ENCODE assay signal across 16 mouse cellular contexts in the genomic region with DNA sequence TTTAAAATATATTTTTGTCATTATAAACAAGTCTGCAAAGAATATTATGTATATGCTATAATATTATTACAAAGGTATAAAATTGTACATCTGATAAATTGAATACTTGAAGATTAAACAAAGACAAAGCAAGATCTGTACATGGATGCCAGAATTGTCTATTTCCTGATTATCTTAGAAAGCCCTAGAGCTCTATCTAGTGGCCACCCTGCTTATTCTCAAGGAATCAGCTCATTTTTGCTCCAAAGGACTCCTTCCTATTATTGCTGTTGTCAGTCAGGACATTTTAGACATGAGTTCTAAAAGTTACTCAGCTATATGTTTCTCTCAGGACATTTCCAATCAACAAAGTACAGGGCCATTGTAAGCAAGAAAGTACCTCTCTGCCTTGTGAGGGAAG.
DNase-seq lines count a peak whose midpoint lies in the region; ATAC-seq and TF ChIP-seq lines count a peak whose summit lies in the region.
"Had no signal": no experiment of that assay in that cellular context is flagged by ENCODE, and none has a peak within 500 bp of the region (broad histone marks: within the 10 kb centered on the region; RNA-seq: fewer than 3 reads in every experiment).

No protein-coding gene starts in this region.

- H3K9me3 ChIP-seq in hindbrain, embryonic 14.5 days (ENCODE audit: control insufficient read depth, low read length): no peaks in the 10 kb centered on the region
- H3K9me3 ChIP-seq in hindbrain, embryonic 11.5 days (ENCODE audit: control insufficient read depth, low read length): no peaks in the 10 kb centered on the region
- H3K9me3 ChIP-seq in liver, postnatal 0 days (ENCODE audit: low read length): no peaks in the 10 kb centered on the region
- no peaks in the 10 kb centered on the region for H3K9me3 ChIP-seq in MEL (replicated peaks; ENCODE audit: insufficient read depth, low read length)
- H3K9me3 ChIP-seq: heart, embryonic 15.5 days; hindbrain, embryonic 12.5 days; neural tube, embryonic 15.5 days had no signal

- no peak for TF ChIP-seq EP300 in liver, postnatal 0 days (IDR thresholded peaks at IDR 0.05; ENCODE audit: low read depth)
- TF ChIP-seq EP300 in MEL (IDR thresholded peaks at IDR 0.05; ENCODE audit: low read depth in 1 of 2, low read length in 2 of 2): no peak

- H3K27me3 ChIP-seq in hindbrain, embryonic 14.5 days (ENCODE audit: control insufficient read depth, insufficient read depth, low read length): no peaks in the 10 kb centered on the region
- no peaks in the 10 kb centered on the region for H3K27me3 ChIP-seq in hindbrain, embryonic 11.5 days (ENCODE audit: control insufficient read depth, insufficient read depth, low read length)
- H3K27me3 ChIP-seq in liver, postnatal 0 days (ENCODE audit: insufficient read depth, low read length): no peaks in the 10 kb centered on the region
- H3K27me3 ChIP-seq in MEL (ENCODE audit: control insufficient read depth in 1 of 2, insufficient read depth in 2 of 2, low read length in 2 of 2): no peaks in the 10 kb centered on the region
- H3K27me3 ChIP-seq in thymus, adult 2 months (ENCODE audit: control insufficient read depth, insufficient read depth, low read length): no peaks in the 10 kb centered on the region
- H3K27me3 ChIP-seq: heart, embryonic 15.5 days; hindbrain, embryonic 12.5 days; neural tube, embryonic 15.5 days had no signal

- peak; percentile 42 for TF ChIP-seq RAD21 in MEL (IDR thresholded peaks at IDR 0.05; ENCODE audit: low read depth, low read length)

- H3K4me3 ChIP-seq in hindbrain, embryonic 14.5 days (replicated peaks; ENCODE audit: low read length): no peak overlapping the region
- H3K4me3 ChIP-seq in hindbrain, embryonic 11.5 days (ENCODE audit: low read depth, low read length): no peak overlapping the region
- H3K4me3 ChIP-seq in liver, postnatal 0 days (ENCODE audit: low read depth, low read length): no peak overlapping the region
- H3K4me3 ChIP-seq in MEL (ENCODE audit: control insufficient read depth in 1 of 2, insufficient read depth in 1 of 2, low read depth in 2 of 2, low read length in 2 of 2): no peak overlapping the region
- no peak overlapping the region for H3K4me3 ChIP-seq in thymus, adult 2 months (ENCODE audit: control insufficient read depth, insufficient read depth, low read length)
- H3K4me3 ChIP-seq: erythroblast, embryonic 14.5 days; heart, embryonic 15.5 days; hindbrain, embryonic 12.5 days; neural tube, embryonic 15.5 days had no signal

- H3K36me3 ChIP-seq in hindbrain, embryonic 14.5 days (replicated peaks; ENCODE audit: control insufficient read depth, insufficient read depth): no peaks in the 10 kb centered on the region
- no peaks in the 10 kb centered on the region for H3K36me3 ChIP-seq in hindbrain, embryonic 11.5 days (ENCODE audit: control insufficient read depth, insufficient read depth, low read length)
- H3K36me3 ChIP-seq in liver, postnatal 0 days (replicated peaks; ENCODE audit: insufficient read depth, low read length): no peaks in the 10 kb centered on the region
- H3K36me3 ChIP-seq in MEL (ENCODE audit: control insufficient read depth in 1 of 2, insufficient read depth in 2 of 2, low read length in 2 of 2): no peaks in the 10 kb centered on the region
- no peaks in the 10 kb centered on the region for H3K36me3 ChIP-seq in thymus, adult 2 months (ENCODE audit: control insufficient read depth, insufficient read depth, low read length)
- H3K36me3 ChIP-seq: heart, embryonic 15.5 days; hindbrain, embryonic 12.5 days; neural tube, embryonic 15.5 days had no signal

- no peak for ATAC-seq in hindbrain, embryonic 14.5 days (ENCODE audit: low FRiP score)
- no peak for ATAC-seq in hindbrain, embryonic 11.5 days (ENCODE audit: low FRiP score)
- ATAC-seq in liver, postnatal 0 days: no peak

- H3K27ac ChIP-seq in hindbrain, embryonic 14.5 days: no peak overlapping the region
- H3K27ac ChIP-seq in hindbrain, embryonic 11.5 days (ENCODE audit: low read depth, low read length): no peak overlapping the region
- H3K27ac ChIP-seq in liver, postnatal 0 days (ENCODE audit: low read depth): no peak overlapping the region
- H3K27ac ChIP-seq in MEL (ENCODE audit: control insufficient read depth, low read depth, low read length): no peak overlapping the region
- no peak overlapping the region for H3K27ac ChIP-seq in thymus, adult 2 months (ENCODE audit: control insufficient read depth, insufficient read depth, low read length)
- H3K27ac ChIP-seq: heart, embryonic 15.5 days; hindbrain, embryonic 12.5 days; neural tube, embryonic 15.5 days had no signal

- H3K79me2 ChIP-seq in MEL (ENCODE audit: control insufficient read depth, insufficient read depth, low read length, poor library complexity): no peaks in the 10 kb centered on the region

- H3K9ac ChIP-seq in hindbrain, embryonic 14.5 days: no peak overlapping the region
- no peak overlapping the region for H3K9ac ChIP-seq in hindbrain, embryonic 11.5 days (ENCODE audit: low read depth, low read length)
- no peak overlapping the region for H3K9ac ChIP-seq in liver, postnatal 0 days (replicated peaks)
- no peak overlapping the region for H3K9ac ChIP-seq in MEL (ENCODE audit: control insufficient read depth, low read depth, low read length, poor library complexity, severe bottlenecking)
- H3K9ac ChIP-seq: heart, embryonic 15.5 days; hindbrain, embryonic 12.5 days; neural tube, embryonic 15.5 days had no signal

- TF ChIP-seq POLR2A in MEL (IDR thresholded peaks at IDR 0.05; ENCODE audit: control insufficient read depth in 1 of 2, insufficient read depth in 1 of 2, low read depth in 1 of 2, low read length in 2 of 2, poor library complexity in 1 of 2): no peak
- TF ChIP-seq POLR2A in thymus, adult 2 months (IDR thresholded peaks at IDR 0.05; ENCODE audit: control insufficient read depth, extremely low read depth, insufficient read depth, low read length, poor library complexity): no peak

- 0 out of 2 replicates have a peak, but pooled peaks have one; percentile 2 for TF ChIP-seq CTCF in liver, postnatal 0 days (IDR thresholded peaks at IDR 0.05; ENCODE audit: low read depth)
- peak in 1 of 3 experiments; percentile 26; a peak in 2 of 6 replicates for TF ChIP-seq CTCF in MEL (IDR thresholded peaks at IDR 0.05 in 2 of 3, conservative IDR thresholded peaks at IDR 0.05 in 1 of 3; ENCODE audit: control insufficient read depth in 1 of 3, insufficient read depth in 1 of 3, low read depth in 2 of 3, low read length in 3 of 3, poor library complexity in 1 of 3, severe bottlenecking in 1 of 3)
- no peak for TF ChIP-seq CTCF in thymus, adult 2 months (IDR thresholded peaks at IDR 0.05; ENCODE audit: borderline replicate concordance, control insufficient read depth, extremely low read depth, insufficient read depth, low read length, poor library complexity)

- H3K4me2 ChIP-seq in hindbrain, embryonic 14.5 days (replicated peaks): no peak overlapping the region
- H3K4me2 ChIP-seq in hindbrain, embryonic 11.5 days (replicated peaks; ENCODE audit: low read depth, low read length): no peak overlapping the region
- no peak overlapping the region for H3K4me2 ChIP-seq in liver, postnatal 0 days (ENCODE audit: low read depth, low read length)
- H3K4me2 ChIP-seq: heart, embryonic 15.5 days; hindbrain, embryonic 12.5 days; neural tube, embryonic 15.5 days had no signal

- no peaks in the 10 kb centered on the region for H3K4me1 ChIP-seq in hindbrain, embryonic 14.5 days (replicated peaks; ENCODE audit: control insufficient read depth, insufficient read depth, low read length)
- no peaks in the 10 kb centered on the region for H3K4me1 ChIP-seq in hindbrain, embryonic 11.5 days (replicated peaks; ENCODE audit: control insufficient read depth, insufficient read depth, low read length)
- no peaks in the 10 kb centered on the region for H3K4me1 ChIP-seq in liver, postnatal 0 days (ENCODE audit: insufficient read depth)
- no peaks in the 10 kb centered on the region for H3K4me1 ChIP-seq in MEL (ENCODE audit: control insufficient read depth in 1 of 2, insufficient read depth in 2 of 2, low read length in 2 of 2)
- no peaks in the 10 kb centered on the region for H3K4me1 ChIP-seq in thymus, adult 2 months (replicated peaks; ENCODE audit: control insufficient read depth, insufficient read depth, low read length)
- H3K4me1 ChIP-seq: heart, embryonic 15.5 days; hindbrain, embryonic 12.5 days; neural tube, embryonic 15.5 days had no signal

- peak; percentile 27 for DNase-seq in hindbrain, embryonic 14.5 days (ENCODE audit: low spot score)
- DNase-seq in hindbrain, embryonic 11.5 days (ENCODE audit: low spot score): no peak
- DNase-seq in liver, postnatal 0 days: no peak
- DNase-seq in liver (no peak), MEL (ENCODE audit: low read depth, low spot score) (peak; percentile 4)
- DNase-seq in retina, embryonic 14.5 days (ENCODE audit: low spot score): peak; percentile 26
- no peak for DNase-seq in right cerebral cortex, postnatal 10 days (ENCODE audit: low spot score in 2 of 2)
- DNase-seq in thymus, adult 2 months: no peak
- DNase-seq: adrenal gland, postnatal 14 days; kidney, adult 8-10 months; layer of hippocampus, adult 9-11 months; right cerebral cortex, postnatal 25 days had no signal

TF ChIP-seq in MEL, 35 proteins besides CTCF, POLR2A, EP300 and RAD21:
- 0 out of 2 replicates have a peak, but pooled peaks have one; percentile 7 for TF ChIP-seq SMC3 (IDR thresholded peaks at IDR 0.05; ENCODE audit: low read depth, low read length)
- no peak for TF ChIP-seq HCFC1 (IDR thresholded peaks at IDR 0.05; ENCODE audit: low read depth, low read length)
- TF ChIP-seq MXI1 (IDR thresholded peaks at IDR 0.05; ENCODE audit: low read depth, low read length): no peak
- no peak for TF ChIP-seq JUND (IDR thresholded peaks at IDR 0.05; ENCODE audit: low read depth, low read length)

Comparison
In these comparisons a context has a peak if more than half of its experiments do, and no peak if none do; other contexts are left out.
1. DNase-seq: peak in hindbrain, embryonic 14.5 days (single experiment), MEL (single experiment) and retina, embryonic 14.5 days (single experiment); none in hindbrain, embryonic 11.5 days (single experiment), liver, postnatal 0 days (single experiment), liver (single experiment), right cerebral cortex, postnatal 10 days (0 of 2) and thymus, adult 2 months (single experiment).